In genomic region chr17:34028501-34029149, GRCm38 (mm10) we compare ENCODE assay signal across 8 mouse cellular contexts. TPM values are rescaled to one million over a fixed set of nuclear protein-coding genes. Genes with fewer than 3 reads are reported as not detected.
DNase-seq lines count a peak whose midpoint lies in the region; ATAC-seq and TF ChIP-seq lines count a peak whose summit lies in the region.

No protein-coding gene starts in this region.

- peaks cover 35% of the 10 kb centered on the region for H3K36me3 ChIP-seq in hindbrain, embryonic 10.5 days
- H3K36me3 ChIP-seq in midbrain, embryonic 13.5 days: peaks cover 23% of the 10 kb centered on the region

- peak overlapping the region; percentile 41; the same call in 1 of the 2 replicates for H3K9ac ChIP-seq in midbrain, embryonic 13.5 days (replicated peaks)

- no peak overlapping the region for H3K4me3 ChIP-seq in left cerebral cortex, adult 2 months
- H3K4me3 ChIP-seq in embryonic fibroblast, embryonic 13.5 days (ENCODE audit: insufficient read depth, low read length): no peak overlapping the region
- peak overlapping the region; percentile 74 for H3K4me3 ChIP-seq in hindbrain, embryonic 10.5 days
- peak overlapping the region; percentile 90 for H3K4me3 ChIP-seq in midbrain, embryonic 13.5 days (replicated peaks)

- peak overlapping the region; percentile 100 for H3K4me2 ChIP-seq in midbrain, embryonic 13.5 days (replicated peaks)

- TF ChIP-seq POLR2A in embryonic fibroblast, embryonic 13.5 days (IDR thresholded peaks at IDR 0.05; ENCODE audit: low read depth, low read length): peak; percentile 33; the same call in 1 of the 2 replicates

- H3K4me1 ChIP-seq in embryonic fibroblast, embryonic 13.5 days (ENCODE audit: control insufficient read depth, insufficient read depth, low read length): peaks cover 24% of the 10 kb centered on the region
- H3K4me1 ChIP-seq in hindbrain, embryonic 10.5 days (replicated peaks): peaks cover 85% of the 10 kb centered on the region
- H3K4me1 ChIP-seq in midbrain, embryonic 13.5 days (replicated peaks): peaks cover 76% of the 10 kb centered on the region

- WGBS in hindbrain, embryonic 10.5 days: 58% methylated on average over 17 of the region's 17 CpGs
- 42% methylated on average over 17 of the region's 17 CpGs for WGBS in midbrain, embryonic 13.5 days

- ATAC-seq in midbrain, embryonic 13.5 days: no peak

- peak; percentile 21 for DNase-seq in left cerebral cortex, adult 11 months (ENCODE audit: low spot score)
- no peak for DNase-seq in left cerebral cortex, adult 2 months (ENCODE audit: extremely low spot score in 1 of 2, low spot score in 2 of 2)
- DNase-seq in hindbrain, embryonic 10.5 days (ENCODE audit: low spot score): no peak
- DNase-seq in left cerebral cortex, postnatal 14 days (ENCODE audit: low spot score in 2 of 2): no peak
- no peak for DNase-seq in layer of hippocampus, postnatal 25 days (ENCODE audit: extremely low spot score in 1 of 2, low spot score in 1 of 2)
- no peak for DNase-seq in spleen, postnatal 10 days (ENCODE audit: low spot score in 2 of 2)

- H3K27ac ChIP-seq in left cerebral cortex, adult 2 months: no peak overlapping the region
- no peak overlapping the region for H3K27ac ChIP-seq in embryonic fibroblast, embryonic 13.5 days (ENCODE audit: insufficient read depth, low read length)
- peak overlapping the region; percentile 98 for H3K27ac ChIP-seq in hindbrain, embryonic 10.5 days
- H3K27ac ChIP-seq in midbrain, embryonic 13.5 days: peak overlapping the region; percentile 97

- H3K9me3 ChIP-seq in hindbrain, embryonic 10.5 days: no peaks in the 10 kb centered on the region
- no peaks in the 10 kb centered on the region for H3K9me3 ChIP-seq in midbrain, embryonic 13.5 days

- intact Hi-C loops in left cerebral cortex, adult 2 months (cut with DNase I): no loop called here
- intact Hi-C loops in left cerebral cortex, postnatal 14 days (cut with DNase I): no loop called here

- TF ChIP-seq CTCF in left cerebral cortex, adult 2 months (IDR thresholded peaks at IDR 0.05): no peak
- no peak for TF ChIP-seq CTCF in embryonic fibroblast, embryonic 13.5 days (IDR thresholded peaks at IDR 0.05; ENCODE audit: borderline replicate concordance, insufficient read depth, low read length)

- no peaks in the 10 kb centered on the region for H3K27me3 ChIP-seq in hindbrain, embryonic 10.5 days (ENCODE audit: insufficient read depth, poor library complexity, severe bottlenecking)
- H3K27me3 ChIP-seq in midbrain, embryonic 13.5 days: no peaks in the 10 kb centered on the region

RNA-seq across cellular contexts. Expression of gene H2-Ke6, which starts 0.8 kb away (rescaled TPM):
- 10 to 100 TPM; 34.4 to 41.2 TPM for total RNA-seq in left cerebral cortex, adult 2 months (2021)
- 16.7 and 16.9 TPM in 2 replicates for polyA plus RNA-seq in embryonic fibroblast, embryonic 13.5 days (2011; ENCODE audit: insufficient read length, low read depth, missing spikeins)
- polyA plus RNA-seq in hindbrain, embryonic 10.5 days (2016; fragmentation: Nextera tagmentation; extraction: Ambion mirVana): 65.5 and 73.0 TPM in 2 replicates
- polyA plus RNA-seq in midbrain, embryonic 13.5 days (2015; fragmentation: Nextera tagmentation; extraction: Ambion mirVana): 80.5 and 91.7 TPM in 2 replicates
- total RNA-seq in left cerebral cortex, postnatal 14 days (2021): 10 to 100 TPM; 27.7 to 30.1 TPM
- 10 to 100 TPM; 54.3 to 63.9 TPM for total RNA-seq in layer of hippocampus, postnatal 25 days (2021)

RNA-seq across cellular contexts. Expression of gene Slc39a7, which starts 2.9 kb away (rescaled TPM):
- 100 to 1,000 TPM in 1 of 2 experiments, 10 to 100 TPM in 1; 98.6 to 104 TPM for total RNA-seq in left cerebral cortex, adult 2 months (2021)
- polyA plus RNA-seq in embryonic fibroblast, embryonic 13.5 days (2011; ENCODE audit: insufficient read length, low read depth, missing spikeins): 181 and 191 TPM in 2 replicates
- 188 and 197 TPM in 2 replicates for polyA plus RNA-seq in hindbrain, embryonic 10.5 days (2016; fragmentation: Nextera tagmentation; extraction: Ambion mirVana)
- 176 and 180 TPM in 2 replicates for polyA plus RNA-seq in midbrain, embryonic 13.5 days (2015; fragmentation: Nextera tagmentation; extraction: Ambion mirVana)
- 10 to 100 TPM; 95.3 to 99.9 TPM for total RNA-seq in left cerebral cortex, postnatal 14 days (2021)
- total RNA-seq in layer of hippocampus, postnatal 25 days (2021): 10 to 100 TPM; 94.3 to 95.5 TPM

RNA-seq across cellular contexts. Expression of gene Rxrb, which starts 3.0 kb away (rescaled TPM):
- 10 to 100 TPM; 84.7 to 86.2 TPM for total RNA-seq in left cerebral cortex, adult 2 months (2021)
- polyA plus RNA-seq in embryonic fibroblast, embryonic 13.5 days (2011; ENCODE audit: insufficient read length, low read depth, missing spikeins): 24.8 and 26.1 TPM in 2 replicates
- 49.1 and 56.4 TPM in 2 replicates for polyA plus RNA-seq in hindbrain, embryonic 10.5 days (2016; fragmentation: Nextera tagmentation; extraction: Ambion mirVana)
- 57.9 and 62.7 TPM in 2 replicates for polyA plus RNA-seq in midbrain, embryonic 13.5 days (2015; fragmentation: Nextera tagmentation; extraction: Ambion mirVana)
- 10 to 100 TPM; 81.7 to 86.7 TPM for total RNA-seq in left cerebral cortex, postnatal 14 days (2021)
- total RNA-seq in layer of hippocampus, postnatal 25 days (2021): 10 to 100 TPM; 76.0 to 83.6 TPM

RNA-seq across cellular contexts. Expression of gene Ring1, which starts 4.1 kb away (rescaled TPM):
- 10 to 100 TPM; 34.8 to 44.9 TPM for total RNA-seq in left cerebral cortex, adult 2 months (2021)
- polyA plus RNA-seq in embryonic fibroblast, embryonic 13.5 days (2011; ENCODE audit: insufficient read length, low read depth, missing spikeins): 12.2 and 13.8 TPM in 2 replicates
- polyA plus RNA-seq in hindbrain, embryonic 10.5 days (2016; fragmentation: Nextera tagmentation; extraction: Ambion mirVana): 12.3 and 17.3 TPM in 2 replicates
- polyA plus RNA-seq in midbrain, embryonic 13.5 days (2015; fragmentation: Nextera tagmentation; extraction: Ambion mirVana): 20.1 and 24.3 TPM in 2 replicates
- 10 to 100 TPM; 25.3 to 30.8 TPM for total RNA-seq in left cerebral cortex, postnatal 14 days (2021)
- total RNA-seq in layer of hippocampus, postnatal 25 days (2021): 10 to 100 TPM; 37.1 to 44.3 TPM

RNA-seq across cellular contexts. Expression of gene Col11a2, which starts 10.6 kb away (rescaled TPM):
- 10 to 100 TPM; 11.3 to 15.2 TPM for total RNA-seq in left cerebral cortex, adult 2 months (2021)
- polyA plus RNA-seq in embryonic fibroblast, embryonic 13.5 days (2011; ENCODE audit: insufficient read length, low read depth, missing spikeins): 0.37 and 0.45 TPM in 2 replicates
- 0.99 and 1.7 TPM in 2 replicates for polyA plus RNA-seq in hindbrain, embryonic 10.5 days (2016; fragmentation: Nextera tagmentation; extraction: Ambion mirVana)
- 2.1 and 2.5 TPM in 2 replicates for polyA plus RNA-seq in midbrain, embryonic 13.5 days (2015; fragmentation: Nextera tagmentation; extraction: Ambion mirVana)
- total RNA-seq in left cerebral cortex, postnatal 14 days (2021): 10 to 100 TPM; 16.6 to 22.6 TPM
- total RNA-seq in layer of hippocampus, postnatal 25 days (2021): 10 to 100 TPM; 23.5 to 25.3 TPM

Comparison
In these comparisons a context has a peak if more than half of its experiments do, and no peak if none do; other contexts are left out.
1. H3K27ac ChIP-seq: peak in hindbrain, embryonic 10.5 days (single experiment) and midbrain, embryonic 13.5 days (single experiment); none in left cerebral cortex, adult 2 months (single experiment) and embryonic fibroblast, embryonic 13.5 days (single experiment).
2. H3K4me3 ChIP-seq: peak in hindbrain, embryonic 10.5 days (single experiment) and midbrain, embryonic 13.5 days (single experiment); none in left cerebral cortex, adult 2 months (single experiment) and embryonic fibroblast, embryonic 13.5 days (single experiment).